Mouse (Mus musculus) megakaryocyte, embryonic 14.5 days (primary cell): Measurements from ENCODE around the gene Egfl8. TPM values are rescaled to one million over a fixed set of nuclear protein-coding genes. Genes with fewer than 3 reads are reported as not detected.

Source experiments
- H3K27me3 ChIP-seq: replicated peaks from 2 replicates; pipeline ENCODE3; 2012; ENCODE audit warnings: inconsistent platforms
- H3K36me3 ChIP-seq: replicated peaks from 2 replicates; pipeline ENCODE3; 2012; ENCODE audit warnings: low read length, inconsistent platforms, mixed read lengths
- H3K4me1 ChIP-seq: 2 replicates; pipeline ENCODE4 v1.6.1; 2012; ENCODE audit warnings: inconsistent platforms
- H3K4me3 ChIP-seq: replicated peaks from 2 replicates; pipeline ENCODE3; 2012; ENCODE audit warnings: moderate library complexity, mild to moderate bottlenecking, inconsistent platforms
- H3K9me3 ChIP-seq: 2 replicates; pipeline ENCODE4 v1.6.1; 2012; ENCODE audit warnings: inconsistent platforms
- FLI1 ChIP-seq: IDR thresholded peaks from 2 replicates; pipeline ENCODE4 v1.6.1; 2012; ENCODE audit warnings: low read length, inconsistent platforms, mixed read lengths
- GATA1 ChIP-seq: IDR thresholded peaks from 3 replicates; pipeline ENCODE4 v1.6.1; 2012; ENCODE audit warnings: mixed read lengths, low read length, inconsistent platforms, borderline replicate concordance
- polyA plus RNA-seq: library from polyadenylated mRNA; stranded (reverse); fragments of >175 nt; gene quantifications from 2 replicates; pipeline ENCODE4 v1.2.3, GENCODE M21; 2012; ENCODE audit warnings: low replicate concordance; ENCODE audit not compliant: insufficient read depth

Gene Egfl8
- polyA plus RNA-seq, 1 experiment = 1.9 TPM

GRCm38 (mm10) chr17:34601796-34602195 is 14.0 kb downstream of the Egfl8 start:
- H3K9me3 ChIP-seq = no peaks in the 10 kb centered on the region
- H3K4me1 ChIP-seq = peaks cover 61% of the 10 kb centered on the region
- no peaks in the 10 kb centered on the region for H3K27me3 ChIP-seq
- TF ChIP-seq FLI1 (no peak), GATA1 (no peak)
- H3K36me3 ChIP-seq = peaks cover 37% of the 10 kb centered on the region
- H3K4me3 ChIP-seq = peak overlapping the region; percentile 42

- no peaks in the 10 kb centered on the region for H3K27me3 ChIP-seq
- H3K4me3 ChIP-seq = no peak overlapping the region
- H3K36me3 ChIP-seq = peaks cover 56% of the 10 kb centered on the region
- H3K9me3 ChIP-seq = no peaks in the 10 kb centered on the region
- TF ChIP-seq FLI1 = no peak
- no peak for TF ChIP-seq GATA1
- peaks cover 58% of the 10 kb centered on the region for H3K4me1 ChIP-seq
Measured at GRCm38 (mm10) chr17:34599891-34600290, 15.9 kb downstream of the Egfl8 start.

- peaks cover 67% of the 10 kb centered on the region for H3K4me1 ChIP-seq
- TF ChIP-seq GATA1 = no peak
- no peaks in the 10 kb centered on the region for H3K27me3 ChIP-seq
- H3K4me3 ChIP-seq = no peak within 1 kb of the TSS
- no peaks in the 10 kb centered on the region for H3K9me3 ChIP-seq
- peaks cover 74% of the 10 kb centered on the region for H3K36me3 ChIP-seq
Measured at GRCm38 (mm10) chr17:34597566-34598095, 18.1 kb downstream of the Egfl8 start, which contains the start of gene Ager. Gene Ager (plus strand): TSS chr17:34597862.

GRCm38 (mm10) chr17:34596098-34596497 is 19.7 kb downstream of the Egfl8 start:
- Histone ChIP-seq H3K9me3 (no peaks in the 10 kb centered on the region), H3K27me3 (no peaks in the 10 kb centered on the region), H3K4me1 (peaks cover 62% of the 10 kb centered on the region), H3K36me3 (peaks cover 62% of the 10 kb centered on the region), H3K4me3 (no peak overlapping the region)
- TF ChIP-seq FLI1 (no peak), GATA1 (no peak)

- TF ChIP-seq GATA1 (no peak), FLI1 (no peak)
- peaks cover 42% of the 10 kb centered on the region for H3K36me3 ChIP-seq
- peaks cover 68% of the 10 kb centered on the region for H3K4me1 ChIP-seq
- peak overlapping the region; percentile 94 for H3K4me3 ChIP-seq
- no peaks in the 10 kb centered on the region for H3K9me3 ChIP-seq
- no peaks in the 10 kb centered on the region for H3K27me3 ChIP-seq
Measured at GRCm38 (mm10) chr17:34593752-34594525, 21.8 kb downstream of the Egfl8 start.

- H3K4me1 ChIP-seq = peaks cover 73% of the 10 kb centered on the region
Measured at GRCm38 (mm10) chr17:34592581-34593549, 22.9 kb downstream of the Egfl8 start.

GRCm38 (mm10) chr17:34591994-34592375 is 23.8 kb downstream of the Egfl8 start:
- H3K4me1 ChIP-seq = peaks cover 72% of the 10 kb centered on the region
- no peaks in the 10 kb centered on the region for H3K27me3 ChIP-seq
- no peak for TF ChIP-seq FLI1
- no peak for TF ChIP-seq GATA1
- peak overlapping the region; percentile 94 for H3K4me3 ChIP-seq
- peaks cover 38% of the 10 kb centered on the region for H3K36me3 ChIP-seq
- no peaks in the 10 kb centered on the region for H3K9me3 ChIP-seq

More at GRCm38 (mm10) chr17:34592581-34593549, 22.9 kb downstream of the Egfl8 start:
- Histone ChIP-seq H3K36me3 (peaks cover 39% of the 10 kb centered on the region), H3K9me3 (no peaks in the 10 kb centered on the region), H3K4me3 (peak overlapping the region; percentile 94), H3K27me3 (no peaks in the 10 kb centered on the region)
- TF ChIP-seq FLI1 (no peak), GATA1 (no peak)

GRCm38 (mm10) chr17:34591029-34591993 is 24.5 kb downstream of the Egfl8 start, which contains the start of gene Pbx2:
Gene Pbx2 (plus strand): TSS chr17:34591266.
- peak within 1 kb of the TSS; percentile 94 for H3K4me3 ChIP-seq
- peaks cover 32% of the 10 kb centered on the region for H3K36me3 ChIP-seq
- peaks cover 2% of the 10 kb centered on the region for H3K27me3 ChIP-seq
- peaks cover 78% of the 10 kb centered on the region for H3K4me1 ChIP-seq
- TF ChIP-seq GATA1 (no peak), FLI1 (no peak)
- H3K9me3 ChIP-seq = no peaks in the 10 kb centered on the region
